Mouse (Mus musculus) limb, embryonic 11.5 days (tissue): Measurements from ENCODE around the gene Aarsd1. TPM values are rescaled to one million over a fixed set of nuclear protein-coding genes. Genes with fewer than 3 reads are reported as not detected.
"Not testable (repeated sequence)": the region's sequence is repeated elsewhere in the genome, so short reads cannot be mapped to it uniquely, and the experiment has no call there.

Experiments
- ATAC-seq: fragments of 200-750 bp; cut with Nextera tagmentation; 2 replicates; pipeline ENCODE4 v1.8.0; 2017; ENCODE audit warnings: low read depth; ENCODE audit not compliant: insufficient number of reproducible peaks, low FRiP score, low TSS enrichment
- DNase-seq: peaks from one replicate; pipeline ENCODE4 v3.0.0-alpha.2; 2015; ENCODE audit warnings: low spot score
- H3K27ac ChIP-seq: fragments of 300-500 bp; sonication (generic); replicated peaks from 2 replicates; pipeline ENCODE4 v1.5.1; 2014; ENCODE audit warnings: low read depth, mild to moderate bottlenecking, low read length
- H3K27me3 ChIP-seq: fragments of 300-500 bp; sonication (generic); 2 replicates; pipeline ENCODE4 v1.6.1; 2014; ENCODE audit warnings: mild to moderate bottlenecking, low read length, mixed read lengths; ENCODE audit not compliant: control insufficient read depth, insufficient read depth
- H3K36me3 ChIP-seq: fragments of 300-500 bp; sonication (generic); 2 replicates; pipeline ENCODE4 v1.6.1; 2014; ENCODE audit warnings: mild to moderate bottlenecking, low read length, moderate library complexity, mixed read lengths; ENCODE audit not compliant: control insufficient read depth, insufficient read depth
- H3K4me1 ChIP-seq: fragments of 300-500 bp; sonication (generic); 2 replicates; pipeline ENCODE4 v1.6.1; 2014; ENCODE audit warnings: low read length, mixed read lengths; ENCODE audit not compliant: control insufficient read depth, insufficient read depth
- H3K4me2 ChIP-seq: fragments of 300-500 bp; sonication (generic); 2 replicates; pipeline ENCODE4 v1.6.1; 2014; ENCODE audit warnings: low read depth, mild to moderate bottlenecking, moderate library complexity; ENCODE audit not compliant: severe bottlenecking
- H3K4me3 ChIP-seq: fragments of 300-500 bp; sonication (generic); 2 replicates; pipeline ENCODE4 v1.5.1; 2014; ENCODE audit warnings: low read depth, low read length
- H3K9ac ChIP-seq: fragments of 300-500 bp; sonication (generic); 2 replicates; pipeline ENCODE4 v1.6.1; 2014; ENCODE audit warnings: mild to moderate bottlenecking, low read length
- H3K9me3 ChIP-seq: fragments of 300-500 bp; sonication (generic); 2 replicates; pipeline ENCODE4 v1.6.1; 2016; ENCODE audit warnings: low read length; ENCODE audit not compliant: control insufficient read depth
- WGBS: fragments of 180-500 bp; shearing (Covaris S2); extraction: QIAGEN DNeasy Blood & Tissue Kit; methylation state at CpG from one replicate; pipeline ENCODE4 v1.1.7; 2014; 5-methylcytosine and 5-hydroxymethylcytosine counted together
- polyA plus RNA-seq: library from polyadenylated mRNA; unstranded; fragments of >200 nt; fragmentation: Nextera tagmentation; extraction: Ambion mirVana; gene quantifications from 2 replicates; pipeline ENCODE4 v1.2.1, GENCODE M21; 2014

The Aarsd1 gene
- polyA plus RNA-seq, 1 experiment from 2014 or later: 89.0 TPM

GRCm38 (mm10) chr11:101441450-101442126 is 24.2 kb upstream of the Aarsd1 start:
- not testable (repeated sequence) for H3K27me3 ChIP-seq, H3K9ac ChIP-seq, H3K27ac ChIP-seq, H3K4me1 ChIP-seq, DNase-seq, H3K9me3 ChIP-seq
- H3K4me2 ChIP-seq: peak overlapping the region; percentile 24; the same call in 1 of the 2 replicates
- peak; percentile 51; the same call in 1 of the 2 replicates for ATAC-seq
- 0 out of 2 replicates have a peak overlapping the region, but pooled peaks have one; percentile 12 for H3K4me3 ChIP-seq
- peaks cover 21% of the 10 kb centered on the region for H3K36me3 ChIP-seq
- 38% methylated on average over 14 of the region's 15 CpGs for WGBS

DNA sequence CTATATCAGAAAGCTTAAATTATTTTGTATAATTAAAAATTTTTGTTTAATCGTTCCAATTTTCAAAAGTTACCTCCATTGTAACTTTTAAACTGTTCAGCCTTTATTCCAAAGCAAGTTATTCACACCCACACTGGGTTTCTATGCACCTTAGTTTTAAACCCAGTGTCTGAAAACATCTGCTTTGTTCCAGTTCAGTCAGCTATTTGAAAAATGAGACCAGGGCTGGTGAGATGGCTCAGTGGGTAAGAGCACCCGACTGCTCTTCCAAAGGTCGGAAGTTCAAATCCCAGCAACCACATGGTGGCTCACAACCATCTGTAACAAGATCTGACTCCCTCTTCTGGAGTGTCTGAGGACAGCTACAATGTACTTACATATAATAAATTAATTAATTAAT is 20.6 kb upstream of the Aarsd1 start:
- H3K9me3 ChIP-seq, H3K9ac ChIP-seq, H3K4me3 ChIP-seq, DNase-seq, H3K4me2 ChIP-seq, H3K4me1 ChIP-seq, H3K27ac ChIP-seq, H3K27me3 ChIP-seq, ATAC-seq, H3K36me3 ChIP-seq: not testable (repeated sequence)
- WGBS: 50% methylated on average over 3 of the region's 3 CpGs

- Histone ChIP-seq H3K27me3 (no peaks in the 10 kb centered on the region), H3K27ac (no peak overlapping the region), H3K36me3 (peaks cover 9% of the 10 kb centered on the region; the same call in 1 of the 2 replicates), H3K4me1 (no peaks in the 10 kb centered on the region), H3K9me3 (no peaks in the 10 kb centered on the region), H3K4me2 (no peak overlapping the region), H3K9ac (no peak overlapping the region), H3K4me3 (no peak overlapping the region)
- ATAC-seq: no peak
- DNase-seq: no peak
- WGBS: 90% methylated on average over 4 of the region's 4 CpGs
Observed at GRCm38 (mm10) chr11:101436916-101437315, 19.5 kb upstream of the Aarsd1 start.

DNA sequence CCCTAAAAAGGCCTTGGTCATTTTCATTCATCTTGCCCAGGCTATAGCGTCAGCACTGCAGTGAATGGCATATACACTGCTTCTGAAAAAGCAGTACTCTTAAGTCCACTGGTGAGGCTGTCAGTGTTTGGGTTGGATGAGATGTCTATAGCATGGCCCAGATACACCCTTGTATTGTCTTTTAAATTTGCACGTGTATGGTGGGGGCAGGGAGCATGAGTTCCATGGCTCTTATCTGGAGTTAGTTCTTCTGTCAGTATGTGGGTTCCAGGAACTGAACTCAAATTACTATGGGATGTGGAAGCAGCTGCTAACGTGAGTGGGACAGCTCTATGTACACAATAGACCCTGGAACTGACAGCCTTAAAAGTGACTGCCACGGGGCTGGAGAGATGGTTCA is 18.4 kb upstream of the Aarsd1 start:
- peaks cover 9% of the 10 kb centered on the region; the same call in 1 of the 2 replicates for H3K36me3 ChIP-seq
- ATAC-seq (no peak), DNase-seq (no peak)
- H3K4me1 ChIP-seq: no peaks in the 10 kb centered on the region
- H3K9me3 ChIP-seq: no peaks in the 10 kb centered on the region
- no peak overlapping the region for H3K4me2 ChIP-seq
- no peaks in the 10 kb centered on the region for H3K27me3 ChIP-seq
- no peak overlapping the region for H3K4me3 ChIP-seq
- H3K9ac ChIP-seq: no peak overlapping the region
- no peak overlapping the region for H3K27ac ChIP-seq
- 88% methylated on average over 4 of the region's 4 CpGs for WGBS

GRCm38 (mm10) chr11:101433396-101433795 is 16.0 kb upstream of the Aarsd1 start:
- no peak for DNase-seq
- Histone ChIP-seq H3K4me3 (no peak overlapping the region), H3K27ac (no peak overlapping the region), H3K4me1 (no peaks in the 10 kb centered on the region), H3K4me2 (no peak overlapping the region), H3K9ac (no peak overlapping the region), H3K9me3 (no peaks in the 10 kb centered on the region), H3K27me3 (no peaks in the 10 kb centered on the region), H3K36me3 (peaks cover 15% of the 10 kb centered on the region; the same call in 1 of the 2 replicates)
- no peak for ATAC-seq
- WGBS: 92% methylated on average over 13 of the region's 13 CpGs

GRCm38 (mm10) chr11:101431327-101431726 is 13.9 kb upstream of the Aarsd1 start:
- H3K9me3 ChIP-seq: no peaks in the 10 kb centered on the region
- H3K4me1 ChIP-seq: no peaks in the 10 kb centered on the region

DNA sequence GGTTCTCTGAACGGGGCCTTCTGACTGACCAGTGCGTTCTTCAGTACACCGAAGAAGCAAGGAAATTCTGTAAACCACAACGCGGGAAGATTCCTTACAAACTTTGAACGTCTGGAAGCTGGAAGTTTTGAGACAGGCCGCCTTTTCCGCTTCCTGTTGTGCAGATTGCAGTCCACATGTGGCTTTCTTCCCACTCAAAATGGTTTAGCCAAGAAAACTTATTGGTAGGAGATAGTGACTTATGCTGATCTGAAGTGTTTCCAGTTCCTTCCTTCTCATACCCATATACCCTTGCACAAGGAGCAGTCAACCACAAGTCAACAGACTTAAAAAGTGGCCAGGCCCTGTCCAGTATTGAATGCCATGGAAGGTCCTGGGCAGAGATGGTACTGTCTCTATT is 8.8 kb upstream of the Aarsd1 start:
- no peak overlapping the region for H3K9ac ChIP-seq
- no peak for DNase-seq
- WGBS: 67% methylated on average over 8 of the region's 8 CpGs

More at GRCm38 (mm10) chr11:101431327-101431726, 13.9 kb upstream of the Aarsd1 start:
- WGBS: 88% methylated on average over 9 of the region's 9 CpGs
- Histone ChIP-seq H3K9ac (no peak overlapping the region), H3K4me2 (no peak overlapping the region), H3K4me3 (no peak overlapping the region), H3K36me3 (peaks cover 15% of the 10 kb centered on the region; the same call in 1 of the 2 replicates), H3K27me3 (no peaks in the 10 kb centered on the region), H3K27ac (no peak overlapping the region)
- no peak for ATAC-seq
- DNase-seq: no peak

DNA sequence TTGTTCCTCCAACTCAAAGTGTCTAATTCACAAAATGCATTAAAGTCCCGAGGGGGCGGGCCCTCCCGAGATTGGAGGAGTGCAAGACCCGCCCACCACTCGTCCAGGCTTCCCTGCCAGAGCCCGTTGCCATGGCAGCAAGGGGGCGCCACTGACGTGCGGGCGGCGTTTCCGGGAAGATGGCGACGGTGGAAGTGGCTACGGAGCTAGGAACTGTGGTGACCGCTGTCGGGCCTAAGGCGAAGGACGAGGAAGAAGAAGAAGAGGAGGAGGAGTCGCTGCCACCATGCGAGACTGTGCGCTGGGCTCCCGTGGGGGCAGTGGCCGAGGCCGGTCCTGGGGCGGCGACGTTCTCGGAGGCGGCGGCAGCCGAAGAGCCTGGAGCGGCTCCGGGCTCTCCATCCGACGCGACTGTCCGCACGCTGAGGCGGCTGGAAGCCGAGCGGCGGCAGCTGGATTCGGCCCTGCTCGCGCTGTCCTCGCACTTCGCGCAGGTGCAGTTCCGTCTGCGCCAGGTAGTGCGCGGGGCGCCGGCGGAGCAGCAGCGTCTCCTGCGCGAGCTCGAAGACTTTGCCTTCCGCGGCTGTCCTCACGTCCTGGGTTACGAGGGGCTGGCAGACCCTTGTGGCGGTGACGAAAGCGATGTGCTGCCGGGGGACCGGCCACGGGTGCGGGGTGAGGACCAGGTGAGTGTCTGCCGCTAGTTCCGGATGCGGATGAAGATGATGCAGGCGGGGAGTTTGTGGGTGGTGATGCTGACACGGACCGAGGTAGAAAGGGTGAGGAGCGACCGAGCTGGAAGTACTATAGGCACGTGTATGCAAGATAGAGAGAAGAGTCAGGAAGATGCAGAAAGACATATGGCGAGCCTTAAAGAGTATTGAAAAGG is 7.8 kb upstream of the Aarsd1 start, which contains the start of the genes Rundc1 and Ptges3l:
TSS of gene Rundc1 (plus strand) at position 161 of the 889 bp plus-strand sequence.
TSS of gene Ptges3l (minus strand) at position 409 of the 889 bp plus-strand sequence.
- H3K4me3 ChIP-seq: peak within 1 kb of the TSS; percentile 98
- H3K36me3 ChIP-seq: peaks cover 3% of the 10 kb centered on the region; the same call in 1 of the 2 replicates
- DNase-seq: peak; percentile 100
- ATAC-seq: peak; percentile 92
- H3K9ac ChIP-seq: peak within 1 kb of the TSS; percentile 78
- H3K27ac ChIP-seq: peak within 1 kb of the TSS; percentile 52; the same call in 1 of the 2 replicates
- no peaks in the 10 kb centered on the region for H3K9me3 ChIP-seq
- no peaks in the 10 kb centered on the region for H3K27me3 ChIP-seq
- H3K4me1 ChIP-seq: 0 out of 2 replicates have a peak, but pooled peaks cover 7% of the 10 kb centered on the region
- peak within 1 kb of the TSS; percentile 96 for H3K4me2 ChIP-seq
- under 1% methylated on average over 80 of the region's 81 CpGs for WGBS

More for the DNA sequence above, 8.8 kb upstream of the Aarsd1 start:
- Histone ChIP-seq H3K27me3 (no peaks in the 10 kb centered on the region), H3K27ac (no peak overlapping the region), H3K9me3 (no peaks in the 10 kb centered on the region), H3K4me1 (0 out of 2 replicates have a peak, but pooled peaks cover 7% of the 10 kb centered on the region), H3K4me2 (peak overlapping the region; percentile 96), H3K36me3 (peaks cover 5% of the 10 kb centered on the region; the same call in 1 of the 2 replicates), H3K4me3 (0 out of 2 replicates have a peak overlapping the region, but pooled peaks have one; percentile 98)
- ATAC-seq: no peak
